Mouse (Mus musculus) lung, embryonic 14.5 days (tissue): ENCODE data around the gene Kdm6b. TPM values are rescaled to one million over a fixed set of nuclear protein-coding genes. Genes with fewer than 3 reads are reported as not detected.

Experiments
- ATAC-seq: fragments of 200-750 bp; cut with Nextera tagmentation; 2 replicates; pipeline ENCODE4 v1.8.0; 2017; ENCODE audit warnings: mild to moderate bottlenecking, moderate TSS enrichment, moderate library complexity; ENCODE audit not compliant: insufficient read depth
- DNase-seq: peaks from one replicate; pipeline ENCODE4 v3.0.0-alpha.2; 2015
- H3K27ac ChIP-seq: fragments of 300-500 bp; sonication (generic); 2 replicates; pipeline ENCODE4 v1.5.1; 2014; ENCODE audit warnings: low read depth, mild to moderate bottlenecking, moderate library complexity
- H3K27me3 ChIP-seq: fragments of 300-500 bp; sonication (generic); 2 replicates; pipeline ENCODE4 v1.6.1; 2014; ENCODE audit warnings: low read length, control low read depth; ENCODE audit not compliant: insufficient read depth
- H3K36me3 ChIP-seq: fragments of 300-500 bp; sonication (generic); 2 replicates; pipeline ENCODE4 v1.6.1; 2014; ENCODE audit warnings: control low read depth; ENCODE audit not compliant: insufficient read depth
- H3K4me1 ChIP-seq: fragments of 300-500 bp; sonication (generic); 2 replicates; pipeline ENCODE4 v1.6.1; 2014; ENCODE audit warnings: antibody characterized with exemption, control low read depth; ENCODE audit not compliant: insufficient read depth
- H3K4me2 ChIP-seq: fragments of 300-500 bp; sonication (generic); 2 replicates; pipeline ENCODE4 v1.6.1; 2014; ENCODE audit warnings: mild to moderate bottlenecking
- H3K4me3 ChIP-seq: fragments of 300-500 bp; sonication (generic); 2 replicates; pipeline ENCODE4 v1.5.1; 2014; ENCODE audit warnings: low read depth, low read length
- H3K9ac ChIP-seq: fragments of 300-500 bp; sonication (generic); 2 replicates; pipeline ENCODE4 v1.6.1; 2014
- H3K9me3 ChIP-seq: fragments of 300-500 bp; sonication (generic); 2 replicates; pipeline ENCODE4 v1.6.1; 2016; ENCODE audit warnings: low read depth, low read length, control low read depth
- CTCF ChIP-seq: IDR thresholded peaks from 2 replicates; pipeline ENCODE4 v1.5.1; 2016; ENCODE audit warnings: antibody characterized with exemption, low read depth
- WGBS: fragments of 180-500 bp; shearing (Covaris S2); extraction: QIAGEN DNeasy Blood & Tissue Kit; methylation state at CpG from one replicate; pipeline ENCODE4 v1.1.7; 2014; 5-methylcytosine and 5-hydroxymethylcytosine counted together
- polyA plus RNA-seq: library from polyadenylated mRNA; unstranded; fragments of >200 nt; fragmentation: Nextera tagmentation; extraction: Ambion mirVana; gene quantifications from 2 replicates; pipeline ENCODE4 v1.2.1, GENCODE M21; 2014

The Kdm6b gene
- polyA plus RNA-seq, 1 experiment from 2014 or later: 24.4 TPM

DNA sequence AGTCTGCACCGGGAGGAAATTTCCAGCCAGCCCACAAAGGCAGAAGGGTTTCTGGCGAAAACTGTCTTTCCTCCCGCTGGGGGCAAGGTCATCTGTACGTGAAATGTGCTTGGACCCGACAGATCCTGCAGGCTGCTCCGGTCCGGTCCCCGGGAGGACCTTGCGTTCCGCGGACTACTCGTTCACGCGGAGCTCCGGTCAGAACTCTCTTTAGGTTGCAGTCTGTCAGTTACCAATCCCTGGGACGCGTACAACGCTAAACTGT, 3.5 kb downstream of the Kdm6b start:
- Histone ChIP-seq H3K9ac (peak overlapping the region; percentile 68), H3K27ac (peak overlapping the region; percentile 98), H3K9me3 (no peaks in the 10 kb centered on the region), H3K36me3 (peaks cover 49% of the 10 kb centered on the region), H3K4me3 (peak overlapping the region; percentile 73), H3K4me2 (peak overlapping the region; percentile 97), H3K4me1 (peaks cover 28% of the 10 kb centered on the region), H3K27me3 (no peaks in the 10 kb centered on the region)
- TF ChIP-seq CTCF: no peak
- DNase-seq (no peak), ATAC-seq (no peak)
- under 1% methylated on average over 18 of the region's 18 CpGs for WGBS

- peak; percentile 93 for DNase-seq
- Histone ChIP-seq H3K4me2 (peak overlapping the region; percentile 97), H3K9me3 (no peaks in the 10 kb centered on the region), H3K4me1 (peaks cover 24% of the 10 kb centered on the region), H3K9ac (peak overlapping the region; percentile 68), H3K36me3 (peaks cover 54% of the 10 kb centered on the region), H3K4me3 (peak overlapping the region; percentile 73), H3K27me3 (no peaks in the 10 kb centered on the region), H3K27ac (peak overlapping the region; percentile 98)
- TF ChIP-seq CTCF: no peak
- WGBS: under 1% methylated on average over 42 of the region's 46 CpGs
- peak; percentile 55 for ATAC-seq
Observed at GRCm38 (mm10) chr11:69409378-69410044, 4.0 kb downstream of the Kdm6b start.

DNA sequence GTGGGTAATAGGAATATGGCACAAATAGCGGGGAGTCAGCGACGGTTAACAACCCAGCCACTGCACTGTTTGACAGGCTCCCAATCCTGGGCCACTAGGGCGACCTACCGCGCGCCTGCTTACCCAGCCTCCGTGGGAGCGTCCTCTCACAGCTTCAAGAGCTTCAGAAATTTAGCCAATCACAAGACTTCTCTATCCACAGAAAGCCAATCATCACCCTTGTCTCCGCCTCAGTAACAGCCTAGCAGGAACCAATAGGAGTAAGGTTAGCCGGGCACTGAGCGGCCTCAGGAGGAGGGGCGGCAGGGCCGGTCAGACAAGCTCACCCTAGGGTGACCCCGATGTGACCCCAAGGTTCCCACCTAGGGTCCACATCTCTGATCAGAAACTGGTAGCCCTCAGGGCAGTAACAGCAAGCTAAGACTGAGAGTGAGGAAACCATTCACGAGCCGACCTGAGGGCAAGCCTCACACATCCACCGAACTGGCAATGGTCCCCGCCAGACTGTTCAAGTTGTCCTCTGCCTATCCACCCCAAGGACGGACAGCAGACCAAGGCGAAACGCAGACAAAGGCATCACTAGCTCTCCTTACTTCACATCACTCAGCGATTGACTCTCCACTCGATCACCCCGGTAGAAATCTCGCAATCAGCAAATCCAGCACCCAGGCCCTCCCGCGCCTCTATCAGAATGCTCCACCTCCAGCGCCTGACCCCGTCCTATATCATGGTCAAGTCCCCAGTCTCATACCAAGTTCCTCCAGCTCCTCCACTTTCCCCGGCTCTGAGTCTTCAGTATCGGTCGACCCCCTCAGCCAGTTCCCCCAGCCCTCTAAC, 4.7 kb downstream of the Kdm6b start:
- Histone ChIP-seq H3K4me3 (peak overlapping the region; percentile 73), H3K4me1 (peaks cover 22% of the 10 kb centered on the region), H3K9me3 (no peaks in the 10 kb centered on the region), H3K27me3 (no peaks in the 10 kb centered on the region), H3K9ac (peak overlapping the region; percentile 68), H3K36me3 (peaks cover 61% of the 10 kb centered on the region), H3K27ac (peak overlapping the region; percentile 98), H3K4me2 (peak overlapping the region; percentile 97)
- no peak for TF ChIP-seq CTCF
- peak; percentile 73 for ATAC-seq
- WGBS: under 1% methylated on average over 33 of the region's 33 CpGs
- peak; percentile 94 for DNase-seq

DNA sequence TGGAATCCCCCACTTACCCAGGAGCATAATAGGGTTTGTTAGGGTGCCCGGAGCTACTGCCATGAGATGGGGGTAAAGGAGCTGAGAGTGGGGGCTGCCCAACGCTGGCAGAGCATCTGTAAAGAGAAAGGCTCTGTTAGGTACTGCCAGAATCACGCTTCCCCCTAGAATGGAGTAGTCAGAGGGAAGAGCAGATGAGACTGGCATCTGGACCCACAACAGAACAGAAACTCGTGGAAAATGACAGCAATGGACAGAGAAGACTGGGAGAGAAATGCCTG, 5.8 kb downstream of the Kdm6b start:
- 78% methylated on average over 4 of the region's 4 CpGs for WGBS
- no peak for ATAC-seq

GRCm38 (mm10) chr11:69406867-69407723, 6.4 kb downstream of the Kdm6b start:
- no peak overlapping the region for H3K9ac ChIP-seq
- no peak for DNase-seq
- H3K36me3 ChIP-seq: peaks cover 63% of the 10 kb centered on the region
- no peak for ATAC-seq
- no peak overlapping the region for H3K4me3 ChIP-seq
- H3K4me2 ChIP-seq: no peak overlapping the region
- no peaks in the 10 kb centered on the region for H3K9me3 ChIP-seq
- peaks cover 6% of the 10 kb centered on the region for H3K4me1 ChIP-seq
- H3K27me3 ChIP-seq: no peaks in the 10 kb centered on the region
- 88% methylated on average over 16 of the region's 16 CpGs for WGBS
- no peak for TF ChIP-seq CTCF
- no peak overlapping the region for H3K27ac ChIP-seq

More for the DNA sequence above, 5.8 kb downstream of the Kdm6b start:
- peak overlapping the region; percentile 73 for H3K4me3 ChIP-seq
- DNase-seq: no peak
- peaks cover 65% of the 10 kb centered on the region for H3K36me3 ChIP-seq
- H3K4me1 ChIP-seq: peaks cover 11% of the 10 kb centered on the region
- peak overlapping the region; percentile 97 for H3K4me2 ChIP-seq
- no peak overlapping the region for H3K27ac ChIP-seq
- no peak for TF ChIP-seq CTCF
- H3K9ac ChIP-seq: no peak overlapping the region
- H3K27me3 ChIP-seq: no peaks in the 10 kb centered on the region
- H3K9me3 ChIP-seq: no peaks in the 10 kb centered on the region

- peaks cover 4% of the 10 kb centered on the region; the same call in 1 of the 2 replicates for H3K4me1 ChIP-seq
- WGBS: 85% methylated on average over 19 of the region's 19 CpGs
Observed at GRCm38 (mm10) chr11:69406282-69406681, 7.2 kb downstream of the Kdm6b start.

More at GRCm38 (mm10) chr11:69406282-69406681, 7.2 kb downstream of the Kdm6b start:
- Histone ChIP-seq H3K4me2 (no peak overlapping the region), H3K36me3 (peaks cover 69% of the 10 kb centered on the region), H3K27me3 (no peaks in the 10 kb centered on the region), H3K4me3 (no peak overlapping the region), H3K9me3 (no peaks in the 10 kb centered on the region), H3K9ac (no peak overlapping the region), H3K27ac (no peak overlapping the region)
- DNase-seq: no peak
- TF ChIP-seq CTCF: no peak
- ATAC-seq: no peak
